Mouse (Mus musculus): ENCODE data around the gene Sik2. TPM values are rescaled to one million over a fixed set of nuclear protein-coding genes. Genes with fewer than 3 reads are reported as not detected.

Sik2 gene
- total and polyA plus RNA-seq, 3 experiments, result 7.5 to 12.1 TPM; not detected in 1

GRCm38 (mm10) chr9:51030147-51030546, 21.3 kb upstream of the Sik2 start:
- Histone ChIP-seq H3K27ac (ENCODE audit: control insufficient read depth, low read depth, low read length) (no peak overlapping the region), H3K4me3 (ENCODE audit: control insufficient read depth in 1 of 2, insufficient read depth in 1 of 2, low read depth in 2 of 2, low read length in 2 of 2) (no peak overlapping the region), H3K79me2 (ENCODE audit: control insufficient read depth, insufficient read depth, low read length, poor library complexity) (no peaks in the 10 kb centered on the region), H3K4me1 (ENCODE audit: control insufficient read depth in 1 of 2, insufficient read depth in 2 of 2, low read length in 2 of 2) (peaks cover 4% of the 10 kb centered on the region in 2 experiments; a peak in 3 of 4 replicates), H3K27me3 (ENCODE audit: control insufficient read depth in 1 of 2, insufficient read depth in 2 of 2, low read length in 2 of 2) (no peaks in the 10 kb centered on the region), H3K36me3 (ENCODE audit: control insufficient read depth in 1 of 2, insufficient read depth in 2 of 2, low read length in 2 of 2) (peaks cover 0 to 6% of the 10 kb centered on the region in 2 experiments; a peak in 2 of 4 replicates), H3K9ac (ENCODE audit: control insufficient read depth, low read depth, low read length, poor library complexity, severe bottlenecking) (no peak overlapping the region), H3K9me3 (replicated peaks; ENCODE audit: insufficient read depth, low read length) (no peaks in the 10 kb centered on the region)
- peak; percentile 68 for DNase-seq (ENCODE audit: low read depth, low spot score)
- no peak for TF ChIP-seq GABPA (IDR thresholded peaks at IDR 0.05; ENCODE audit: low read depth, low read length)
- TF ChIP-seq ZNF384 (IDR thresholded peaks at IDR 0.05; ENCODE audit: low read depth, low read length), result no peak
- TF ChIP-seq USF1 (IDR thresholded peaks at IDR 0.05; ENCODE audit: low read depth, low read length), result peak; percentile 86
- TF ChIP-seq E2F4 (IDR thresholded peaks at IDR 0.05; ENCODE audit: borderline replicate concordance, low read depth, low read length), result no peak
- TF ChIP-seq MXI1 (IDR thresholded peaks at IDR 0.05; ENCODE audit: low read depth, low read length), result no peak
- no peak for TF ChIP-seq CTCF (IDR thresholded peaks at IDR 0.05 in 2 of 3, conservative IDR thresholded peaks at IDR 0.05 in 1 of 3; ENCODE audit: control insufficient read depth in 1 of 3, insufficient read depth in 1 of 3, low read depth in 2 of 3, low read length in 3 of 3, poor library complexity in 1 of 3, severe bottlenecking in 1 of 3)
- TF ChIP-seq USF2 (IDR thresholded peaks at IDR 0.05; ENCODE audit: borderline replicate concordance in 1 of 2, insufficient read depth in 1 of 2, low read depth in 1 of 2, low read length in 2 of 2), result 0 out of 4 replicates have a peak, but pooled peaks of 1 of the 2 experiments have one; percentile 35
- TF ChIP-seq ZC3H11A (IDR thresholded peaks at IDR 0.05; ENCODE audit: low read depth, low read length), result no peak
- TF ChIP-seq TBP (IDR thresholded peaks at IDR 0.05; ENCODE audit: low read depth, low read length), result no peak
- TF ChIP-seq POLR2A (IDR thresholded peaks at IDR 0.05; ENCODE audit: control insufficient read depth in 1 of 2, insufficient read depth in 1 of 2, low read depth in 1 of 2, low read length in 2 of 2, poor library complexity in 1 of 2), result no peak
- no peak for TF ChIP-seq MAFK (IDR thresholded peaks at IDR 0.05; ENCODE audit: borderline replicate concordance, low read depth, low read length)
- TF ChIP-seq BHLHE40 (IDR thresholded peaks at IDR 0.05; ENCODE audit: borderline replicate concordance, low read depth, low read length), result peak; percentile 51; the same call in 1 of the 2 replicates
- TF ChIP-seq SMC3 (IDR thresholded peaks at IDR 0.05; ENCODE audit: low read depth, low read length), result no peak
- peak; percentile 53 for TF ChIP-seq MAX (IDR thresholded peaks at IDR 0.05; ENCODE audit: low read length)
- TF ChIP-seq MEF2A (IDR thresholded peaks at IDR 0.05; ENCODE audit: extremely low read depth, insufficient replicate concordance, low read depth, low read length, poor library complexity, severe bottlenecking), result no peak
- TF ChIP-seq GATA1 (IDR thresholded peaks at IDR 0.05; ENCODE audit: low read depth, low read length), result 0 out of 2 replicates have a peak, but pooled peaks have one; percentile 8
- no peak for TF ChIP-seq MAZ (IDR thresholded peaks at IDR 0.05; ENCODE audit: low read depth, low read length)
- TF ChIP-seq EP300 (IDR thresholded peaks at IDR 0.05; ENCODE audit: low read depth in 1 of 2, low read length in 2 of 2), result peak in 1 of 2 experiments; percentile 48; a peak in 1 of 4 replicates
- TF ChIP-seq SIN3A (IDR thresholded peaks at IDR 0.05; ENCODE audit: low read length), result no peak
- no peak for TF ChIP-seq MYC (IDR thresholded peaks at IDR 0.05; ENCODE audit: low read depth, low read length)
- TF ChIP-seq MYB (IDR thresholded peaks at IDR 0.05; ENCODE audit: low read depth, low read length), result no peak
- no peak for TF ChIP-seq NRF1 (IDR thresholded peaks at IDR 0.05; ENCODE audit: insufficient read depth, low read depth, low read length, poor library complexity, severe bottlenecking)
- no peak for TF ChIP-seq CHD2 (IDR thresholded peaks at IDR 0.05; ENCODE audit: low read length)
- TF ChIP-seq ELF1 (IDR thresholded peaks at IDR 0.05; ENCODE audit: low read depth, low read length), result peak; percentile 55; the same call in 1 of the 2 replicates

Data from MEL (cell line).